Mouse (Mus musculus): Measurements from ENCODE around the gene Fam174b.

Fam174b gene

GRCm38 (mm10) chr7:73740111-73741035, at the start of gene Fam174b:
Fam174b (plus strand) TSS chr7:73740302.
- peak; percentile 66 to 72 for DNase-seq (ENCODE audit: low spot score in 2 of 2)

GRCm38 (mm10) chr7:73697092-73697491, 43.0 kb upstream of the Fam174b start:
- DNase-seq (ENCODE audit: low spot score in 2 of 2) = no peak

- DNase-seq (ENCODE audit: low spot score in 2 of 2) = no peak
Observed at GRCm38 (mm10) chr7:73704305-73704704, 35.8 kb upstream of the Fam174b start.

GRCm38 (mm10) chr7:73713506-73713905, 26.6 kb upstream of the Fam174b start:
- no peak for DNase-seq (ENCODE audit: low spot score in 2 of 2)

- peak in 1 of 2 experiments; percentile 60 for DNase-seq (ENCODE audit: low spot score in 2 of 2)
Observed at GRCm38 (mm10) chr7:73715928-73716749, 24.0 kb upstream of the Fam174b start.

GRCm38 (mm10) chr7:73716841-73717240, 23.3 kb upstream of the Fam174b start:
- no peak for DNase-seq (ENCODE audit: low spot score in 2 of 2)

- DNase-seq (ENCODE audit: low spot score in 2 of 2) = no peak
Observed at GRCm38 (mm10) chr7:73718031-73718430, 22.1 kb upstream of the Fam174b start.

- no peak for DNase-seq (ENCODE audit: low spot score in 2 of 2)
Observed at GRCm38 (mm10) chr7:73718497-73719007, 21.6 kb upstream of the Fam174b start.

- DNase-seq (ENCODE audit: low spot score in 2 of 2) = no peak
Observed at GRCm38 (mm10) chr7:73721046-73721445, 19.1 kb upstream of the Fam174b start.

GRCm38 (mm10) chr7:73721764-73722163, 18.3 kb upstream of the Fam174b start:
- DNase-seq (ENCODE audit: low spot score in 2 of 2) = no peak

GRCm38 (mm10) chr7:73729913-73730312, 10.2 kb upstream of the Fam174b start:
- no peak for DNase-seq (ENCODE audit: low spot score in 2 of 2)

GRCm38 (mm10) chr7:73730430-73731022, 9.6 kb upstream of the Fam174b start:
- no peak for DNase-seq (ENCODE audit: low spot score in 2 of 2)

GRCm38 (mm10) chr7:73736046-73736445, 4.1 kb upstream of the Fam174b start:
- no peak for DNase-seq (ENCODE audit: low spot score in 2 of 2)

- peak in 1 of 2 experiments; percentile 31 for DNase-seq (ENCODE audit: low spot score in 2 of 2)
Observed at GRCm38 (mm10) chr7:73741392-73741791, 1.3 kb downstream of the Fam174b start.

GRCm38 (mm10) chr7:73741841-73742240, 1.7 kb downstream of the Fam174b start:
- no peak for DNase-seq (ENCODE audit: low spot score in 2 of 2)

- no peak for DNase-seq (ENCODE audit: low spot score in 2 of 2)
Observed at GRCm38 (mm10) chr7:73743144-73743543, 3.0 kb downstream of the Fam174b start.

- no peak for DNase-seq (ENCODE audit: low spot score in 2 of 2)
Observed at GRCm38 (mm10) chr7:73743831-73744370, 3.8 kb downstream of the Fam174b start.

- no peak for DNase-seq (ENCODE audit: low spot score in 2 of 2)
Observed at GRCm38 (mm10) chr7:73745903-73746302, 5.8 kb downstream of the Fam174b start.

GRCm38 (mm10) chr7:73746836-73747235, 6.7 kb downstream of the Fam174b start:
- DNase-seq (ENCODE audit: low spot score in 2 of 2) = no peak

GRCm38 (mm10) chr7:73747531-73747930, 7.4 kb downstream of the Fam174b start:
- DNase-seq (ENCODE audit: low spot score in 2 of 2) = no peak

- no peak for DNase-seq (ENCODE audit: low spot score in 2 of 2)
Observed at GRCm38 (mm10) chr7:73748437-73749108, 8.5 kb downstream of the Fam174b start.

Data from frontal cortex, postnatal 36 days (tissue).